Mouse (Mus musculus) ES-E14 (cell line): ENCODE data around the gene Gm36028. TPM values are rescaled to one million over a fixed set of nuclear protein-coding genes. Genes with fewer than 3 reads are reported as not detected.

ENCODE experiments used
- DNase-seq: peaks from one replicate; pipeline ENCODE4 v3.0.0-alpha.2; 2013; ENCODE audit warnings: low read depth, low spot score
- H3K27ac ChIP-seq: 2 replicates; pipeline ENCODE4 v1.5.1; 2012; ENCODE audit warnings: low read depth, mild to moderate bottlenecking, low read length, moderate library complexity, mixed read lengths; ENCODE audit not compliant: poor library complexity, insufficient read depth, severe bottlenecking
- H3K36me3 ChIP-seq: 2 replicates; pipeline ENCODE4 v1.6.1; 2012; ENCODE audit warnings: mild to moderate bottlenecking, low read length, moderate library complexity, mixed read lengths; ENCODE audit not compliant: control insufficient read depth, poor library complexity, insufficient read depth, severe bottlenecking
- H3K4me1 ChIP-seq, 2 experiments: fragments of 150-350 bp in 1 of 2; sonication (generic) in 1 of 2; 2 replicates each; pipeline ENCODE4 v1.6.1; 2012; ENCODE audit warnings: low read length in 2 of 2, mild to moderate bottlenecking in 1 of 2, mixed read lengths in 1 of 2; ENCODE audit not compliant: control insufficient read depth in 2 of 2, insufficient read depth in 2 of 2, poor library complexity in 1 of 2
- H3K4me3 ChIP-seq, 2 experiments: fragments of 150-350 bp in 1 of 2; sonication (generic) in 1 of 2; 2 replicates each; pipeline ENCODE4 v1.5.1; 2012; ENCODE audit warnings: low read length in 2 of 2, low read depth in 1 of 2, mild to moderate bottlenecking in 1 of 2, mixed read lengths in 1 of 2; ENCODE audit not compliant: insufficient read depth in 1 of 2, poor library complexity in 1 of 2, severe bottlenecking in 1 of 2
- H3K9ac ChIP-seq: 2 replicates; pipeline ENCODE4 v1.6.1; 2012; ENCODE audit warnings: low read depth, mild to moderate bottlenecking, low read length, mixed read lengths; ENCODE audit not compliant: poor library complexity, insufficient read depth, severe bottlenecking
- H3K9me3 ChIP-seq: fragments of 150-350 bp; sonication (generic); 2 replicates; pipeline ENCODE4 v1.6.1; 2012; ENCODE audit warnings: low read depth, mild to moderate bottlenecking, low read length; ENCODE audit not compliant: control insufficient read depth, insufficient read depth
- CHD2 ChIP-seq: IDR thresholded peaks from 2 replicates; pipeline ENCODE4 v1.6.1; 2014; ENCODE audit warnings: mild to moderate bottlenecking, low read depth, low read length, inconsistent platforms
- HCFC1 ChIP-seq: IDR thresholded peaks from 2 replicates; pipeline ENCODE4 v1.6.1; 2012; ENCODE audit warnings: low read length, inconsistent platforms, borderline replicate concordance; ENCODE audit not compliant: insufficient read depth
- MAFK ChIP-seq: IDR thresholded peaks from 2 replicates; pipeline ENCODE4 v1.6.1; 2014; ENCODE audit warnings: mild to moderate bottlenecking, low read depth, low read length, inconsistent platforms; ENCODE audit not compliant: insufficient read depth
- ZC3H11A ChIP-seq: IDR thresholded peaks from 2 replicates; pipeline ENCODE4 v1.6.1; 2012; ENCODE audit warnings: low read depth, mild to moderate bottlenecking, inconsistent platforms, low read length, borderline replicate concordance
- ZNF384 ChIP-seq: IDR thresholded peaks from 2 replicates; pipeline ENCODE4 v1.6.1; 2012; ENCODE audit warnings: low read depth, low read length, inconsistent platforms
- in situ Hi-C, 2 experiments: fragments of 600-800 bp; cut with MboI; formaldehyde crosslinking; loops; one replicate each; pipeline ENCODE4 v1.15.1; 2025; ENCODE audit warnings: low sequenced_read_pairs in 2 of 2, inconsistent platforms in 1 of 2; ENCODE audit not compliant: unreplicated experiment in 2 of 2
- total RNA-seq: library from RNA; depleted of rRNA; stranded (reverse); fragments of 300-350 nt; gene quantifications from 2 replicates; pipeline ENCODE4 v1.2.3, GENCODE M21; 2012

Gm36028 gene
- total RNA-seq, 1 experiment, result not detected

- no peaks in the 10 kb centered on the region for H3K9me3 ChIP-seq
- no peaks in the 10 kb centered on the region for H3K36me3 ChIP-seq
- no peak for DNase-seq
- TF ChIP-seq CHD2, result no peak
- no peak for TF ChIP-seq ZNF384
- H3K4me3 ChIP-seq, result no peak overlapping the region
- in situ Hi-C loops, result no loop called here
- peaks cover 4 to 14% of the 10 kb centered on the region in 2 experiments; a peak in 2 of 4 replicates for H3K4me1 ChIP-seq
- H3K27ac ChIP-seq, result no peak overlapping the region
- H3K9ac ChIP-seq, result no peak overlapping the region
Observed at GRCm38 (mm10) chr16:37809623-37809992, 51.3 kb downstream of the Gm36028 start.

- no peak overlapping the region for H3K27ac ChIP-seq
- peaks cover 4 to 14% of the 10 kb centered on the region in 2 experiments; a peak in 2 of 4 replicates for H3K4me1 ChIP-seq
- no peak overlapping the region for H3K9ac ChIP-seq
- no peaks in the 10 kb centered on the region for H3K9me3 ChIP-seq
- peak; percentile 26 for DNase-seq
- no peaks in the 10 kb centered on the region for H3K36me3 ChIP-seq
- in situ Hi-C loops, result no loop called here
- no peak overlapping the region for H3K4me3 ChIP-seq
- no peak for TF ChIP-seq MAFK
- no peak for TF ChIP-seq HCFC1
Observed at GRCm38 (mm10) chr16:37808866-37809622, 51.9 kb downstream of the Gm36028 start.

GRCm38 (mm10) chr16:37807269-37807668 is 53.7 kb downstream of the Gm36028 start:
- TF ChIP-seq MAFK (no peak), ZNF384 (no peak), CHD2 (no peak), ZC3H11A (no peak), HCFC1 (no peak)
- no peaks in the 10 kb centered on the region for H3K36me3 ChIP-seq
- H3K9me3 ChIP-seq, result no peaks in the 10 kb centered on the region
- no peak overlapping the region for H3K4me3 ChIP-seq
- H3K9ac ChIP-seq, result no peak overlapping the region
- DNase-seq, result no peak
- H3K4me1 ChIP-seq, result peaks cover 4 to 9% of the 10 kb centered on the region in 2 experiments; a peak in 2 of 4 replicates
- no peak overlapping the region for H3K27ac ChIP-seq
- in situ Hi-C loops, result no loop called here

GRCm38 (mm10) chr16:37805746-37806495 is 55.0 kb downstream of the Gm36028 start:
- no peaks in the 10 kb centered on the region for H3K36me3 ChIP-seq
- H3K4me1 ChIP-seq, result peaks cover 4 to 9% of the 10 kb centered on the region in 2 experiments; a peak in 2 of 4 replicates
- H3K4me3 ChIP-seq, result no peak overlapping the region
- no peak overlapping the region for H3K27ac ChIP-seq
- no peaks in the 10 kb centered on the region for H3K9me3 ChIP-seq
- no peak overlapping the region for H3K9ac ChIP-seq
- no peak for DNase-seq
- in situ Hi-C loops, result no loop called here
- no peak for TF ChIP-seq MAFK
- TF ChIP-seq ZNF384, result no peak
- no peak for TF ChIP-seq HCFC1
- TF ChIP-seq ZC3H11A, result no peak
- no peak for TF ChIP-seq CHD2
